Mouse (Mus musculus): ENCODE measurements around the gene Add1. TPM values are rescaled to one million over a fixed set of nuclear protein-coding genes. Genes with fewer than 3 reads are reported as not detected.

The Add1 gene
- total RNA-seq (2018; cell fraction: chromatin; rRNA removed), result 100 to 1,000 TPM; 113 to 315 (median 212) TPM
- 100 to 1,000 TPM in 22 of 26 experiments, 10 to 100 TPM in 4; 93.8 to 151 (median 117) TPM for total RNA-seq (2018; cell fraction: cytosol; rRNA removed)
- total RNA-seq (2018; cell fraction: nucleus; rRNA removed), result 100 to 1,000 TPM in 25 of 26 experiments, 10 to 100 TPM in 1; 98.1 to 214 (median 158) TPM
- polyA plus RNA-seq (2018), result 107 to 147 TPM (median 116 TPM) in 3 replicates

DNA sequence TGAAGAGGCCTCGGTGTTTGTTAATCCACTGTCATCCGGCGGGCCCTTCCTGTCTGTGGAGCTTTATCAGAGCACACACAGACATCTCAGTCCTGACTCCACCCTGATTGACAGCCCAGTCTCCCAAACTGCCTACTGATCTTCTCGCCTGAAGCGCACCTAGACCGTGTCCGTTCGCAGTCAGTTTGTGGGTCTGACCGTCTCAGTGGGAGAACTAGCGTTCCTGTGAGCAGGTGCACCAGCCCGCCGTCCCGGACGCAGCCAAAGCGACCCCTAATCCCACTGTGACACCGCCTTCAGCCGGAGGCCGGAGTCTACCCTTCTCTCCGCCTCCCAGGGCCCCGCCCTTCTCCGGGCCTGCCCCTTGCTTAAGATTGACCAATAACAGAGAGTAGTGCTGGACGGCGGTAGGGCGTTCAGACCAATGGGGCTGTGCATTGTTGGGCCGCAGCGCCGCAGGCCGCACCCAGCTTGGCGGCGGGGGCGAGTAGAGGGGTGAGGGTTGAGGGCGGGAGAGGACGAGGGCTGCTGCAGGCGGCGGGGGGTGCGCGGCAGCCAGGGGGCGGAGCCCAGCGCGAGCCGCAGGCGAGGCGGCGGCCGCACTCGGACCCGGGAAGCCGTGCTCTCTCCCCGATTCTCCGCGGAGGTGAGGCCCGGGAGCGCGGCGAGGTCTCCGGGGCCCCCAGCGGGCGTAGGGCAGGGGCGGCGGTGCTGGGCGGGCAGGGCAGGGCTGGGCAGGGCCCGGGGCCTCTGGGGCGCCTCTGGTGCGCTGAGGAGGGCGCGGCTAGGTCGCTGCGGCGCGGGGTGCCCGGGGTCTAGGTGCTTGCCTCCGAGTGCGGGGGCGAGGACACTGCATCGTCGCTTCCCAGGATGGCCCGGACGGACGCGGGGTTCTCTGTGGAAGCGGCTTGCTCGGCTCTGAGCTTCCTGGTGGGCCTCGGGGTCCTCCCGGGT is at the start of gene Add1:
TSS of gene Add1 (plus strand) at position 397 of the 954 bp plus-strand sequence.
- Histone ChIP-seq H3K79me2 (ENCODE audit: inconsistent target) (peaks cover 47% of the 10 kb centered on the region), H3K27ac (peak within 1 kb of the TSS; percentile 72), H3K36me3 (ENCODE audit: inconsistent target) (no peaks in the 10 kb centered on the region), H3K4me3 (ENCODE audit: inconsistent target) (peak within 1 kb of the TSS; percentile 78)
- under 1% methylated on average over 69 of the region's 84 CpGs for WGBS (ENCODE audit: missing documents)

DNA sequence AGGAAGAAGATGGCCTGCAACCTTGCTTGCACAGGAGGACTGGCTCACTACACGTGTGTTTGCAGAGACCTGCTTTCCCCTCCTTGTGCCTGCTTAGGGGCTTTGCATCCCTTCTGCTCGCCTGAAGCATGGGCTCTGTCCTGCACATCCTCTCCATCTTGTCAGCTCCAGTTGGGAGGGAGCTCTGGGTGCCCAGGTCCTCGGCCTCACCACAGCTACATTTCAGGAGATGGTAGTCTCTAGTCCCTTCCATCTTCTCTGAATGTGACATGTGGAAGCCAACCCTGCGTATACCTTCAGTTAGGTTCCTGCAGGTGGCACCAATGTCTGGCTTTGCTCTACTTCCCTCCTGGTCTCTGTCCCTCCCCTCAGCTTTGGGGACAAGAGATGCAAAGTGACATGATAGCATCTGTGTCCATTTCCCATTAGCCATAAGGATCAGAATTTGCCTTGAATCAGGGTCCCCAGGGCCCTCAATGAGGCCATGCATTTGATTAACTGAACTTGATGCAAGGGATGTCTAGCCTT is 49.4 kb upstream of the Add1 start:
- Histone ChIP-seq H3K79me2 (ENCODE audit: inconsistent target) (peaks cover 34% of the 10 kb centered on the region), H3K36me3 (ENCODE audit: inconsistent target) (no peaks in the 10 kb centered on the region), H3K27ac (no peak overlapping the region), H3K4me3 (ENCODE audit: inconsistent target) (no peak overlapping the region)
- WGBS (ENCODE audit: missing documents), result 77% methylated on average over 3 of the region's 4 CpGs

DNA sequence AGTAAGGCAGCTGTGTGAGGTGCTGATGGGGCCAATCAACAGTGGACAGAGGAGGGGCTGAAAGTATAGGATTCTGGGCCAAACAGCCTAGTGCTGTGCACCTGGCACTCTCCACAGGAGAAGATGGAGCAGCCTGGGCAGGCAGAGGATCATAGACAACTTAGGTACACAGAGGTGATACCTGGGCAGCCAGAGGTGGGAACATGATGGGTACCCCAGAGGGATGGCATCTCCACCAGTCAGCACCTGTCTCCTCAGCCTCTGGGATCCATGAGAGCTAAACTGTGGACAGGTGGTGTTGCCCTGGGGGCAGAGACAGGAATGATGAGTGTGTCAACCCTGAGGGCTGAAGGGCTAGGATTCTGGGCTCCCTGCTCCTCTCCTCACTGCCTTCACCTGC is 49.0 kb upstream of the Add1 start:
- Histone ChIP-seq H3K27ac (no peak overlapping the region), H3K79me2 (ENCODE audit: inconsistent target) (peaks cover 39% of the 10 kb centered on the region), H3K36me3 (ENCODE audit: inconsistent target) (no peaks in the 10 kb centered on the region), H3K4me3 (ENCODE audit: inconsistent target) (no peak overlapping the region)

DNA sequence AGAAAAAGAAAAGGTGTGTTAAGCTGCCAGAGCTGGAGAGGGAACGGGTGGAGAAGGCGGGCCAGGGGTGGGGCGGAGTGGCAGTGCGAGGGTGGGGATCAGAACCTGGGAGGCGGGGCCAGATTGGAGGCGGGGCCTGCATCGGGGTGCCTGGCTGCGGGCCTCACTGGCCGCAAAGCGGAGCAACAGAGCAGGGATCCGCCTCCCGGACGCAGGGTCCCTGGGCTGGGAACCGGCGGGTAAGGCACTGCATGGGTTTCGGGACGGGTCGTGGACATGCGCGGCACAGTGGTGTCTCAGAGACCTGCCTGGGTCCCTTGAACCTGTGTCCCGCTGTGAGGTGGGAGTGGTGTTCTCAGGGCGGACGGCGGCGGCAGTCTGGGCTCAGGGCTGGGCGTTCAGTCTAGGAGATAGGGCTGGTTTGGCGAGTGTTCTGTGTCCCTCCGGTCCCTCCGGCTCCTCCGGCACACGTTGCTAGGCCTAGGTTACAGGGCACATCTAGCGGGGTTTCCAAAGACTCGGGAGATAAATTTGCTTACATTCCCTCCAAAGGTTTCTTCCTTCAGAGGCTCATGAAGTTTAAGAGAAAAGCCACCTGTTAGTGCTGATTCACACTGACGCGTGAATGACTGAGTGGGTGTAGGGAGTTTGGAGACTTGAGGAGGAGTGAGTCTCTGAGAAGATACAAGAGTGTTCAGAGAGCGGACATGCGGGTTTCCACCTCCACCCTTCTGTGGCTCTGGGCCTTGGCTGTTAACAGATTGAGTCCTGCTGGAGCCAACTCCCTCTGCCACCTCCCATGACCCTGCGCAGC is 47.6 kb upstream of the Add1 start, which contains the start of gene Sh3bp2:
TSS of gene Sh3bp2 (plus strand) at position 176 of the 814 bp plus-strand sequence.
- peak within 1 kb of the TSS; percentile 88 for H3K4me3 ChIP-seq (ENCODE audit: inconsistent target)
- 5% methylated on average over 38 of the region's 38 CpGs for WGBS (ENCODE audit: missing documents)
- peaks cover 53% of the 10 kb centered on the region for H3K79me2 ChIP-seq (ENCODE audit: inconsistent target)
- H3K27ac ChIP-seq, result peak within 1 kb of the TSS; percentile 100
- H3K36me3 ChIP-seq (ENCODE audit: inconsistent target), result no peaks in the 10 kb centered on the region; the same call in 1 of the 2 replicates

DNA sequence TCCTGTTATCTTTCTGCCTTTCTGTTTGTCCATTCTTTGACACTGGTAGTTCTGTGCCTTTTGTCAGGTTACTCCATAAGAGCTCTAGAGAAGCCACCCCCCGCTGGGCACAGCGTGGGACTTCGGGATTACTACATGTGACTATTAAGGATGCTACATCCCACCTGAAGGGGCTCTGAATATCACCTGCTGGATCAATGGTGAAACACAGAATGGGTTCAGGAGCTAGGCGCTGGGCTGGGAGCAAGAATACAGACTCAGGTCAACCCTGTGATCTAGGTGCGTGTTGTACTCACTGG is 47.0 kb upstream of the Add1 start:
- H3K27ac ChIP-seq, result peak overlapping the region; percentile 100
- 81% methylated on average over 4 of the region's 5 CpGs for WGBS (ENCODE audit: missing documents)
- peaks cover 58% of the 10 kb centered on the region for H3K79me2 ChIP-seq (ENCODE audit: inconsistent target)
- peak overlapping the region; percentile 88 for H3K4me3 ChIP-seq (ENCODE audit: inconsistent target)
- no peaks in the 10 kb centered on the region; the same call in 1 of the 2 replicates for H3K36me3 ChIP-seq (ENCODE audit: inconsistent target)

DNA sequence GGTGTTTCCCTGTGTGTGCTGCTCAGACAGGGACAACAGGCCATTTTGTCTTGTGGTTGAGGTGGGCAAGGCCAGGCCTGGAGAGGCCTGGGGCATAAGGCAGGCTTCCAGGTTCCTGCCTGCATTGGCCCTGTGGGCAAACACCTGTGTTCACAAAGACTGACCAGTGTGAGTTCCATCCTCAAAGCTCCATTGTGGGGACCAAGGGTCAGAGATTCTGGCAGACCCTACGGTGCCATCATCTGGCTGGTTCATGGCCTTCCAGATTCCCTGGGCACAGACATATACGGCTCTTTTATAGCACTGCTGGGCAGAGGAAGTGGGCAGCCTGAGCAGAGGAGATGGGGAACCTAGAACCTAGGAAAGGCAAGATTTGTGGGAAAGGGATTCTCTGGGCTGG is 46.1 kb upstream of the Add1 start:
- Histone ChIP-seq H3K36me3 (ENCODE audit: inconsistent target) (no peaks in the 10 kb centered on the region; the same call in 1 of the 2 replicates), H3K79me2 (ENCODE audit: inconsistent target) (peaks cover 67% of the 10 kb centered on the region), H3K4me3 (ENCODE audit: inconsistent target) (peak overlapping the region; percentile 88), H3K27ac (peak overlapping the region; percentile 100)
- 68% methylated on average over 2 of the region's 2 CpGs for WGBS (ENCODE audit: missing documents)

DNA sequence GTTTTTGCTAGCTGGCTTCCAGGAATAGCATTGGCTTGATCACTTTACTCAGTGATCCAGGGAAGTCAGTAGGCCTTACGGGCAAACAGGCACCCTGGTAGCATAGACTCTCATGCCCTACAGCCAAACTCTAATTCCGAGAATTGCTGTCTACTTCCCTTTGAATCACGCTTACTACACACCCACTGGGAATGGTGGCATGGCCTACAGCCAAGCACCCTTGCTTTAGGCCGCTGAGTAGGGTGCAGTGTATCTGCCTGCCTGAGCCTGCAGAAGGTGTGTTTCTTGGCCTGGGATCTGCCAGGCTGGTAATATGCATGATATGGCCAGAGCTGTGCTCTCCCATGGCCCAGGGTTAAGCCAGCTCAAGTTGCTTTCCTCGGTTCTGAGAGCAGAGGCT is 44.7 kb upstream of the Add1 start:
- H3K36me3 ChIP-seq (ENCODE audit: inconsistent target), result no peaks in the 10 kb centered on the region; the same call in 1 of the 2 replicates
- no peak overlapping the region for H3K4me3 ChIP-seq (ENCODE audit: inconsistent target)
- H3K79me2 ChIP-seq (ENCODE audit: inconsistent target), result peaks cover 79% of the 10 kb centered on the region
- peak overlapping the region; percentile 100 for H3K27ac ChIP-seq
- 82% methylated on average over 5 of the region's 5 CpGs for WGBS (ENCODE audit: missing documents)

DNA sequence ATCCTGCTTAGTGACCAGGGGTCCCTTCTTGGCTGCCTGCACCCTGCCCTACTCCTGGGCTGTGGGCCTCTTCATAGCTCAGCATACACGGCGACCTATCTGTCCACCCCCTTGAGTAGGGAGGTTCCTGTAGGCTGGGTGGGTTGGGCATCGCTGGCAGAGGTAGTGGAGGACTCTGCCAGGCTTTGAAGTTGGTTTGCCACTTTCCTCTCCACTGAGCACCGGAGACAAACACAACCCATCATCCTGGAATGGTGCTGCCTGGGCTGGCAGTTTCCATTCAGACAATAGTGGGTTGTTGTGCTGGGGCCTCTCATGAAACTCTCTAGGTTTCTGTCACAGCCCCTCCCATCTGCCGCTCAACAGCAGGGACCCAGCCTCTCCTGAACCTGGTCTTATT is 43.3 kb upstream of the Add1 start:
- H3K79me2 ChIP-seq (ENCODE audit: inconsistent target), result peaks cover 79% of the 10 kb centered on the region
- H3K4me3 ChIP-seq (ENCODE audit: inconsistent target), result no peak overlapping the region
- H3K27ac ChIP-seq, result peak overlapping the region; percentile 100
- no peaks in the 10 kb centered on the region; the same call in 1 of the 2 replicates for H3K36me3 ChIP-seq (ENCODE audit: inconsistent target)
- 85% methylated on average over 5 of the region's 5 CpGs for WGBS (ENCODE audit: missing documents)

DNA sequence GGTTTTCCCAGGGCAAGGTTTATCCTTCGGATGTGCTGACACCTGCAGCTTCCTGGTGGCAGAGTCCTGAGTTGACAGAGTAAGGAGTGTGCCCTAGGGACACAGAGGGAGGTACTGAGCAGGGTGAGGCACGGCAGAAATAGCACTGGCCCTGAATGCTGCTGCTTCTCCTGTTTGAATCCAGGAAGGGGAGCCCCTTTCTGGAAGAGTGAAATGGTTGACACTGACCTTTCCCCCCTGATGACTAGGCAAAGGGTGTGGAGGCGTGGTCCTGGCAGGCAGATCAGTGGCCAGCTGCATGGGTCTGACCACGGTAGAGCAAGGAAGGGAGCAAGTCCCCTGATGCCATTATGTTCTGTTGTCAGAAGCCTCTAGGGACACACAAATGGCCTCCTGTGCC is 42.8 kb upstream of the Add1 start:
- Histone ChIP-seq H3K4me3 (ENCODE audit: inconsistent target) (no peak overlapping the region), H3K79me2 (ENCODE audit: inconsistent target) (peaks cover 84% of the 10 kb centered on the region), H3K36me3 (ENCODE audit: inconsistent target) (no peaks in the 10 kb centered on the region; the same call in 1 of the 2 replicates), H3K27ac (peak overlapping the region; percentile 100)
- 42% methylated on average over 4 of the region's 4 CpGs for WGBS (ENCODE audit: missing documents)

DNA sequence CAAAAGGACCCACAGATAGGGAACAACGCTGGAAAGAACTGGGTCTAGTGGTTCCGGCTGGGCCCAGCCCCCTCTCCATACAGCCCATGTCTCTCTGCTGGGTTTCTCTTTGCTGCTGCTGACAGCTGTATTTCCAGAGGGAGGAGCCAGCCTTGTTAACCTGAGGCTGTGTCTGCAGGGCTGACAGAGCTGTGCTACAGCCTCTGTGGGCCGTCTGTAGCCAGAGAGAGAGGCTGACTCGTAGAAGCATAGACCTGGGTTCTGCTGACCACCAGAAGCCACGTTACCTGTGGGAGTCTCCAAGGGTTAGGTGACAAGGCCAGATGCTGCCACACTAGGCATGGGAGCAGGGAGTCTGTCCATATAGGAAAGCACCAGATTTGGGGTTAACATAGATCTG is 40.4 kb upstream of the Add1 start:
- 79% methylated on average over 5 of the region's 5 CpGs for WGBS (ENCODE audit: missing documents)
- Histone ChIP-seq H3K27ac (peak overlapping the region; percentile 100), H3K4me3 (ENCODE audit: inconsistent target) (no peak overlapping the region), H3K79me2 (ENCODE audit: inconsistent target) (peaks cover 84% of the 10 kb centered on the region), H3K36me3 (ENCODE audit: inconsistent target) (no peaks in the 10 kb centered on the region; the same call in 1 of the 2 replicates)

DNA sequence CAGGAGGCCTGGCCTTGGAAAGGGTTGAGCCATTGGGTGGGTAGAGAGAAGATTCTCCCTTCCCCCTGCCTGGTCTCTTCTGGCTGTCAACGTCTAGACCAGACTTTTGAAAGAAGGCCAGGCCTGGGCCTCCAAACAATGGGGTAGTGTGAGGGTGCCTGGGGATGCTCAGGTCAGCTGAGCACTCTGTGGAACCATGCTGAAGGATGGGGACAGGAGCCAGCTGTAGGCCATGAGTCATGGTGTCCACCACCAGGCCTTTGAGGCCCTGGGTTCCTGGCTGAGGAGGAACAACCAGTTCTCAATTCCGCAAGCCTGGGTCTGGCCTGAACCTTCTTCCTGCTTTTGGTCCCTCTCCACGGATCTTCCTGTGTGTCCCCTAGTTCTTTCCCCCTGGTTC is 39.6 kb upstream of the Add1 start:
- peaks cover 84% of the 10 kb centered on the region for H3K79me2 ChIP-seq (ENCODE audit: inconsistent target)
- H3K4me3 ChIP-seq (ENCODE audit: inconsistent target), result no peak overlapping the region
- WGBS (ENCODE audit: missing documents), result 16% methylated on average over 3 of the region's 3 CpGs
- no peaks in the 10 kb centered on the region; the same call in 1 of the 2 replicates for H3K36me3 ChIP-seq (ENCODE audit: inconsistent target)
- peak overlapping the region; percentile 100 for H3K27ac ChIP-seq

DNA sequence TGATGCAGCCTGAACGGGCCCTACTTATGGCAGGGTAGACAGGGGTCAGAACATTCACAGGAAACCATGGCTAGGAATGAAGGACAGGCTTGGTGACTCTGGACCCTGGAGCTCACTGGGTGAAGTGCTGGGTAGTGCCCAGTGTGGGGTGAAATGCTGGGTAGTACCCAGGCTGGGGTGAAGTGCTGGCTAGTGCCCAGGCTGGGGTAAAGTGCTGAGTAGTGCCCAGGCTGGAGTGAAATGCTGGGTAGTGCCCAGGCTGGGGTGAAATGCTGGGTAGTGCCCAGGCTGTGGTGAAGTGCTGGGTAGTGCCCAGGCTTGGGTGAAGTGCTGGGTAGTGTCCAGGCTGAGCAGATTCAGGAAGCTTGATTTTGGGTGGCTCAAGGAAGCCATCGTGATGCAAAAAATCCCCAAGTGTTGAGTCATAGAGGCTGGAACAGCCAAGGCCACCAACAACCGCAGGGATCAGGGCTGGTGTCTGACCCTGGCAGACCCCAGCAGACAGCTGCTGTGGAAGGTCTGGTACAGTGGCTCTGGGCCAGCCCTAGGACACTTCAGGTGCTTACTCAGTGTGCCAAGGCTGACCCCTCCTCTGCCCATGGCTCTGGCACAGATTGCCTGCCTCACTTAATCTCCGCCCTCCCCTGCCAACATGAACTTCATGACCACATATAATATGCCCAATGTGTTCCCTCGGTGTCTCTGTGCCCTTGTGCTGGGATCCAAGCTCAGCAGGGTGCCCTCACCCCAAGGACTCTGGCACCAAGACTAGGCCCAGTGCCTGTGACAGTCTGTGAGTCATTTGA is 38.5 kb upstream of the Add1 start:
- Histone ChIP-seq H3K79me2 (ENCODE audit: inconsistent target) (peaks cover 84% of the 10 kb centered on the region), H3K4me3 (ENCODE audit: inconsistent target) (no peak overlapping the region), H3K27ac (peak overlapping the region; percentile 100), H3K36me3 (ENCODE audit: inconsistent target) (no peaks in the 10 kb centered on the region; the same call in 1 of the 2 replicates)
- 23% methylated on average over 4 of the region's 5 CpGs for WGBS (ENCODE audit: missing documents)

DNA sequence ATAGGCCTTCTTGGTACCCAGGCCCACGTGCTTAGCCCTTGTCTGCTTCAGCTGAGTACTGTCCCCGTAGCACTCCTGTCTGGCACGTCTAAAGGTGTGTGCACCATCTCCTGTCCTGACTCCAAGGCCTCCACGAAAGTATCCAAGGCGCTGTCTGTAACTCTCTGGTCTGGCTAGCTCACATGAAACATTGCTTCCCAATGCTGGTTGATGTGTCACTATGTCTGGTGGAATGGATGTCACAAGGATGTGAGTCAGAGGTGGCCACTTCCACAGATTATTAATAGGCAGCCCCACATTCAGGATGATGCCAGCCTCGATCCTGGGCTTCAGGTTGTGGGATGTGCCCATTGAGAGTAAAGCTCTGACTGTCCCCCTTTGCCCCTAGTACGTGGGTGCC is 37.6 kb upstream of the Add1 start:
- no peaks in the 10 kb centered on the region for H3K36me3 ChIP-seq (ENCODE audit: inconsistent target)
- H3K79me2 ChIP-seq (ENCODE audit: inconsistent target), result peaks cover 84% of the 10 kb centered on the region
- peak overlapping the region; percentile 100 for H3K27ac ChIP-seq
- 41% methylated on average over 7 of the region's 7 CpGs for WGBS (ENCODE audit: missing documents)
- no peak overlapping the region for H3K4me3 ChIP-seq (ENCODE audit: inconsistent target)

All from macrophage (primary cell).